Mouse (Mus musculus): Measurements from ENCODE around the gene Gpn3. TPM values are rescaled to one million over a fixed set of nuclear protein-coding genes. Genes with fewer than 3 reads are reported as not detected.

The Gpn3 gene
- polyA plus RNA-seq, 1 experiment from 2014 or later: 67.2 TPM

DNA sequence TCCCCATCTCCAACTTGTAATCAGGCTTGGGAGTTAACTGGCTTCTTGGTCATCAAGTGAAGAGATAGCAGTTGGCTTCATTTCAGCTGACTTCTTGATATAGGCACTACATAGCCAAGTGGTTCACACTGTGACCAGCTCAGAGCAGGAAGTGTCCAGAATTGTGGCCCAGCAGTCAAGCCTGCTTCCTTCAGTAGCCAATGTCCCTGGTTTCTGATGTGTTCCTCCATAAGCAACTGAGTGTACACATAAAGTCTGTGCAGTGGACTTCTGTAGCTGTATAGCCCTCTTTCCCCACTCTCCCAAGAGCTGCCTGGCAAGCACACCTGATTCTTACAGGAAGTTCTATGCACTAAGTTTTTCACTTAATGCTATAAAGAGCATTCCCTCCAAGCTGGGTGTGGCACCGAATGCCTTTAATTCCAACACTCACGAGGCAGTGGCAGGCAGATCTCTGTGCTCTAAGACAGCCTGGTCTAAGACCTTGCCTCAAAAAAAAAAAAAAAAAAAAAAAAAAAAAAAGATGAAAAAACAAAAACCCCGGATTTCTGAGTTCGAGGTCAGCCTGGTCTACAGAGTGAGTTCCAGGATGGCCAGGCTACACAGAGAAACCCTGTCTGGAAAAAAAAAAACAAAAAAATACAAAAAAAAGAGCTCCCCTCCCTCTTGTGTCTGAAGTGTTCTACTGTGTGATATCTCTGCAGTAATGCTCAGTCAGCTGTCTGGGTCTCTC lies 5.6 kb downstream of the Gpn3 start:
- peaks cover 19% of the 10 kb centered on the region for H3K36me3 ChIP-seq (ENCODE audit: control insufficient read depth, insufficient read depth, low read length)
- no peak overlapping the region for H3K4me3 ChIP-seq (ENCODE audit: low read depth, low read length)
- 87% methylated on average over 4 of the region's 4 CpGs for WGBS (ENCODE audit: insufficient replicate concordance)
- H3K27me3 ChIP-seq (ENCODE audit: control insufficient read depth, insufficient read depth, low read length): no peaks in the 10 kb centered on the region
- no peak for ATAC-seq (replicated peaks; ENCODE audit: insufficient number of reproducible peaks, low FRiP score, low TSS enrichment)
- no peak overlapping the region for H3K4me2 ChIP-seq
- H3K9me3 ChIP-seq (replicated peaks; ENCODE audit: control insufficient read depth, low read length): no peaks in the 10 kb centered on the region
- H3K4me1 ChIP-seq (ENCODE audit: control insufficient read depth, insufficient read depth, low read length): peaks cover 8% of the 10 kb centered on the region; the same call in 1 of the 2 replicates
- no peak overlapping the region for H3K27ac ChIP-seq (ENCODE audit: low read depth, low read length)
- H3K9ac ChIP-seq (ENCODE audit: low read depth, low read length): no peak overlapping the region

DNA sequence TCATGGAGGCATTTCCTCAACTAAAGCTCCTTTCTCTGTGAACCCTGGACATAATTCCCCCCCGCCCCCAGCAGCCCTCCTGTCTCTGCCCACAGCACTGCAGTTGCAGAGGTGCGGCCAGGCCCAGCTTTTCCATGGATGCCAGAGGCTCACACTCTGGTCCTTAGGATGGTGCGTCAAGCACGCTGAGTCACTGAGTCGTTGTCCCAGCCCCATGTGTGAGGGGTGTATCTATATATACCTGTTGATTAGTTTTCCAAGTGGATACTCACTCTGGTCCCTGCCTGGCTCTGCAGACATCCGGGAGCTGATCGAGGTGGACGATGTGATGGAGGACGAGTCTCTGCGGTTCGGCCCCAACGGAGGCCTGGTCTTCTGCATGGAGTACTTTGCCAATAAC lies 6.5 kb downstream of the Gpn3 start:
- H3K27me3 ChIP-seq (ENCODE audit: control insufficient read depth, insufficient read depth, low read length): no peaks in the 10 kb centered on the region
- peaks cover 21% of the 10 kb centered on the region for H3K36me3 ChIP-seq (ENCODE audit: control insufficient read depth, insufficient read depth, low read length)
- ATAC-seq (replicated peaks; ENCODE audit: insufficient number of reproducible peaks, low FRiP score, low TSS enrichment): no peak
- 93% methylated on average over 12 of the region's 12 CpGs for WGBS (ENCODE audit: insufficient replicate concordance)
- H3K27ac ChIP-seq (ENCODE audit: low read depth, low read length): no peak overlapping the region
- 0 out of 2 replicates have a peak, but pooled peaks cover 4% of the 10 kb centered on the region for H3K4me1 ChIP-seq (ENCODE audit: control insufficient read depth, insufficient read depth, low read length)
- no peak overlapping the region for H3K4me3 ChIP-seq (ENCODE audit: low read depth, low read length)
- H3K4me2 ChIP-seq: no peak overlapping the region
- no peak overlapping the region for H3K9ac ChIP-seq (ENCODE audit: low read depth, low read length)
- H3K9me3 ChIP-seq (replicated peaks; ENCODE audit: control insufficient read depth, low read length): no peaks in the 10 kb centered on the region

DNA sequence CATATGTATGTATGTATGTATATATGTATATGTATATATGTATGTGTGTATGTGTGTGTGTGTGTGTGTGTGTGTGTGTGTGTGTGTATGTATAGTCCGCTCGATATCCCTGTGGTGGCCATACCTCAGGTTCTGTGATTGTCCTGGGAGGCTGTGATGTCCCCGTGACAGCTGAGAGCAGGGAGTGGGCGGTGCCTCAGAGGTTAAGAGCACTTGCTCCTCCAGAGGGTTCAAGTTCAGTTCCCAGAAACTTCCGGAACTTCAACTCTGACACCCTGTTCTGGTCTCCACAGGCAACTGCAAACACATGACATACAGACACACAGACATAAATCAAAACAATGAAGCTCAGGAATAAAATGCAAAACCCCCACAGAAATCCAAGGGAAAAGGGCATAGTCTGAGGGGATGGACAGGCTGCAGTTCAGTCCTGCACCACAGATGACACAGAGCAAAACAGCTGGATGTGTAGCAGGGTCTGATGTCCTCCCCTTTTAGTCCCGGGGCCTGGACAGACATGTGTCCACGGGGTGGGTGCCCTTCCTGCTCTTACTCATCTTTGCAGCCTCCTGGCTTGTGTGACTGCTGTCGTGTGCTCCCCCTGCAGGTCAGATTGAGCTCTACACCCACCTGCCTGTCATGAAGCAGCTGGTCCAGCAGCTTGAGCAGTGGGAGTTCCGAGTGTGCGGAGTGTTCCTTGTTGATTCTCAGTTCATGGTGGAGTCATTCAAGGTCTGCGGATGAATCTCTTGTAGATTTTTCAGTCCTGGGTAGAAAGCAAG lies 7.9 kb downstream of the Gpn3 start:
- H3K27me3 ChIP-seq (ENCODE audit: control insufficient read depth, insufficient read depth, low read length): no peaks in the 10 kb centered on the region
- no peaks in the 10 kb centered on the region for H3K9me3 ChIP-seq (replicated peaks; ENCODE audit: control insufficient read depth, low read length)
- 59% methylated on average over 11 of the region's 11 CpGs for WGBS (ENCODE audit: insufficient replicate concordance)
- no peak overlapping the region for H3K4me2 ChIP-seq
- H3K4me3 ChIP-seq (ENCODE audit: low read depth, low read length): no peak overlapping the region
- peaks cover 21% of the 10 kb centered on the region for H3K36me3 ChIP-seq (ENCODE audit: control insufficient read depth, insufficient read depth, low read length)
- no peak for ATAC-seq (replicated peaks; ENCODE audit: insufficient number of reproducible peaks, low FRiP score, low TSS enrichment)
- no peak overlapping the region for H3K9ac ChIP-seq (ENCODE audit: low read depth, low read length)
- no peaks in the 10 kb centered on the region for H3K4me1 ChIP-seq (ENCODE audit: control insufficient read depth, insufficient read depth, low read length)
- H3K27ac ChIP-seq (ENCODE audit: low read depth, low read length): no peak overlapping the region

DNA sequence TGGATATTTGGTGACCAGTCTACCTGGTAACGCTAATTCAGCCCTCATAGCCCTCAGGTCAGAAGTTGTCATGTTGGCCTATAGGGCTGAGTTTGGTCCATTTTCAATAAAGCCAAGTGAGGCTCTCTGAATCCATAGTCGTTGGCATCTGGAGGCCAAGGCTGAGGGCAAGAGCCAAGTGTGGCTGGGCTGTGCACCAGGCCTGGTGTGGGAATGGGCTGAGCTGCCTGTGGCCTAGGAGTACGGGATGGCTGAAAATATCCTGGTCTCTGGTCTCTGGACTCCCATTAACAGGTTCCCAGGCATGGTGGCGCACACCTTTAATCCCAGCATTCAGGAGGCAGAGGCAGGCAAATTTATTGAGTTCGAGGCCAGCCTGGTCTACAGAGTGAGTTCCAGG lies 18.3 kb downstream of the Gpn3 start:
- Histone ChIP-seq H3K9ac (ENCODE audit: low read depth, low read length) (no peak overlapping the region), H3K27ac (ENCODE audit: low read depth, low read length) (no peak overlapping the region), H3K4me3 (ENCODE audit: low read depth, low read length) (no peak overlapping the region), H3K36me3 (ENCODE audit: control insufficient read depth, insufficient read depth, low read length) (0 out of 2 replicates have a peak, but pooled peaks cover 2% of the 10 kb centered on the region), H3K4me2 (no peak overlapping the region), H3K9me3 (replicated peaks; ENCODE audit: control insufficient read depth, low read length) (no peaks in the 10 kb centered on the region), H3K4me1 (ENCODE audit: control insufficient read depth, insufficient read depth, low read length) (peaks cover 8% of the 10 kb centered on the region), H3K27me3 (ENCODE audit: control insufficient read depth, insufficient read depth, low read length) (no peaks in the 10 kb centered on the region)
- 90% methylated on average over 5 of the region's 5 CpGs for WGBS (ENCODE audit: insufficient replicate concordance)
- no peak for ATAC-seq (replicated peaks; ENCODE audit: insufficient number of reproducible peaks, low FRiP score, low TSS enrichment)

DNA sequence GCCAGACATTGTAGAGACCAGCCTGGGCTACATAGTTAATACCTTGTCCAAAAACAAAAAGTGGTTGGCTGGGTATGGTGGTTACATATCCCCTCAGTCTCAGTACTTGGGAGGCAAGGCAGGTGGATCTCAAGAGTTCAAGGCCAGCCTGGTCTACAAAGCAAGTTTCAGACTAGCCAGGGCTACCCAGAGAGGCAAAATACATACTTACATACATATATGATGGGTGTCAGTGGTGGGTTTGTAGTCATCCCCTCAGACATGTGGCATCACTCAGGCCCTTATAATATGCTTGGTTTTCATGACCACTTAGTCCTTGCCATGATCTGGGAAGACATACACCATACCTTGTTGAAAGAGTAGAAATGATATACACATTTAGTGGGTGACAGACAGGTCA lies 19.0 kb downstream of the Gpn3 start:
- Histone ChIP-seq H3K4me3 (ENCODE audit: low read depth, low read length) (no peak overlapping the region), H3K36me3 (ENCODE audit: control insufficient read depth, insufficient read depth, low read length) (0 out of 2 replicates have a peak, but pooled peaks cover 2% of the 10 kb centered on the region), H3K4me2 (no peak overlapping the region), H3K4me1 (ENCODE audit: control insufficient read depth, insufficient read depth, low read length) (peaks cover 8% of the 10 kb centered on the region), H3K9ac (ENCODE audit: low read depth, low read length) (no peak overlapping the region), H3K9me3 (replicated peaks; ENCODE audit: control insufficient read depth, low read length) (no peaks in the 10 kb centered on the region), H3K27ac (ENCODE audit: low read depth, low read length) (no peak overlapping the region), H3K27me3 (ENCODE audit: control insufficient read depth, insufficient read depth, low read length) (no peaks in the 10 kb centered on the region)
- no peak for ATAC-seq (replicated peaks; ENCODE audit: insufficient number of reproducible peaks, low FRiP score, low TSS enrichment)

DNA sequence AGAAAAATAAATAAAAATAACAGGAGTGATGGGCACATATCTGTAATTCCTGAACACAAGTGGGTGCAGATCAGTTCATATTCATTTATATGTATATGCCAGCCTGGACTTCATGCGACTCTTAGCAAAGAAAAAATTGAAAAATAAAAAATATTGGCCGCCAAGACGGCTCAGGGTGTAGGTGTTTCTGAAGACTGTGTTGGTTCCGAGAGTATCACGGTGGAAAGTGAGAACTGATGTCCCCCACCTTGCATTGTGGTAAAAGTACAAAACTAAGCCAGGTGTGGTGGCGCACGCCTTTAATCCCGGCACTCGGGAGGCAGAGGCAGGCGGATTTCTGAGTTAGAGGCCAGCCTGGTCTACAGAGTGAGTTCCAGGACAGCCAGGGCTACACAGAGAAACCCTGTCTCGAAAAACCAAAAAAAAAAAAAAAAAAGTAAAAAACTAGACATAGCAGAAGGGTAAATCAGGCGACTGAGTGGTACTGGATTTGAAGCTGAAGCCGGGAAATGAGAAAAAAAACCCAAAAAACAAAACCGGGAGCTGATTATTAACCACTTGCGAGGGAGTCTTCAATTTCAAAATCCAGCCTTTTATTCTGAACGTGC lies 19.6 kb downstream of the Gpn3 start:
- Histone ChIP-seq H3K36me3 (ENCODE audit: control insufficient read depth, insufficient read depth, low read length) (0 out of 2 replicates have a peak, but pooled peaks cover 2% of the 10 kb centered on the region), H3K4me2 (peak overlapping the region; percentile 74), H3K4me3 (ENCODE audit: low read depth, low read length) (peak overlapping the region; percentile 70), H3K27me3 (ENCODE audit: control insufficient read depth, insufficient read depth, low read length) (no peaks in the 10 kb centered on the region), H3K27ac (ENCODE audit: low read depth, low read length) (no peak overlapping the region; the same call in 1 of the 2 replicates), H3K9me3 (replicated peaks; ENCODE audit: control insufficient read depth, low read length) (no peaks in the 10 kb centered on the region), H3K9ac (ENCODE audit: low read depth, low read length) (no peak overlapping the region; the same call in 1 of the 2 replicates), H3K4me1 (ENCODE audit: control insufficient read depth, insufficient read depth, low read length) (peaks cover 8% of the 10 kb centered on the region)
- no peak for ATAC-seq (replicated peaks; ENCODE audit: insufficient number of reproducible peaks, low FRiP score, low TSS enrichment)
- 52% methylated on average over 15 of the region's 16 CpGs for WGBS (ENCODE audit: insufficient replicate concordance)

DNA sequence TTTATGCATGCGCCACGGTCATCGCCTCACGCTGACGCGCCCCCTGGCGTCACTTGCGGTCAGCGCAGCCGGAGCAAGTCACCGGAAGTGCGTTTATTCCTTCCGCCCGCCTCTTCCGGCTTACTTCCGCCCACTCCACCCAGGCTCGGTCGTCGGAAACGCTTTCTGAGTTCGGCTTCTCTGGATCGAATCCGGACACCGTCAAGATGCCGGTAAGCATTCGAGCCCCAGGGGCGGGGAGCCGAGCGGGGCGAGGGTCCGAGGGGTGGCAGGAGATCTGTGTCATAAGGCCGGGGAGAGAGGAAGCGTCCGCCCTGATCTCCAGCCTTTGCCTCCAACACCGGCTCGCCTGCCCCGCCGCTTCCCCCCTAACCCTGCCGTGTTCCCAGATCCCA lies 20.1 kb downstream of the Gpn3 start, which contains the start of gene Arpc3:
TSS of gene Arpc3 (plus strand) at position 93 of the 395 bp plus-strand sequence.
- H3K4me2 ChIP-seq: peak within 1 kb of the TSS; percentile 74
- peak; percentile 84; the same call in 1 of the 2 replicates for ATAC-seq (replicated peaks; ENCODE audit: insufficient number of reproducible peaks, low FRiP score, low TSS enrichment)
- WGBS (ENCODE audit: insufficient replicate concordance): under 1% methylated on average over 39 of the region's 39 CpGs
- peaks cover 5% of the 10 kb centered on the region; the same call in 1 of the 2 replicates for H3K36me3 ChIP-seq (ENCODE audit: control insufficient read depth, insufficient read depth, low read length)
- peak within 1 kb of the TSS; percentile 87 for H3K9ac ChIP-seq (ENCODE audit: low read depth, low read length)
- no peaks in the 10 kb centered on the region for H3K27me3 ChIP-seq (ENCODE audit: control insufficient read depth, insufficient read depth, low read length)
- H3K4me3 ChIP-seq (ENCODE audit: low read depth, low read length): peak within 1 kb of the TSS; percentile 70
- no peaks in the 10 kb centered on the region for H3K9me3 ChIP-seq (replicated peaks; ENCODE audit: control insufficient read depth, low read length)
- peaks cover 8% of the 10 kb centered on the region for H3K4me1 ChIP-seq (ENCODE audit: control insufficient read depth, insufficient read depth, low read length)
- peak within 1 kb of the TSS; percentile 50; the same call in 1 of the 2 replicates for H3K27ac ChIP-seq (ENCODE audit: low read depth, low read length)

DNA sequence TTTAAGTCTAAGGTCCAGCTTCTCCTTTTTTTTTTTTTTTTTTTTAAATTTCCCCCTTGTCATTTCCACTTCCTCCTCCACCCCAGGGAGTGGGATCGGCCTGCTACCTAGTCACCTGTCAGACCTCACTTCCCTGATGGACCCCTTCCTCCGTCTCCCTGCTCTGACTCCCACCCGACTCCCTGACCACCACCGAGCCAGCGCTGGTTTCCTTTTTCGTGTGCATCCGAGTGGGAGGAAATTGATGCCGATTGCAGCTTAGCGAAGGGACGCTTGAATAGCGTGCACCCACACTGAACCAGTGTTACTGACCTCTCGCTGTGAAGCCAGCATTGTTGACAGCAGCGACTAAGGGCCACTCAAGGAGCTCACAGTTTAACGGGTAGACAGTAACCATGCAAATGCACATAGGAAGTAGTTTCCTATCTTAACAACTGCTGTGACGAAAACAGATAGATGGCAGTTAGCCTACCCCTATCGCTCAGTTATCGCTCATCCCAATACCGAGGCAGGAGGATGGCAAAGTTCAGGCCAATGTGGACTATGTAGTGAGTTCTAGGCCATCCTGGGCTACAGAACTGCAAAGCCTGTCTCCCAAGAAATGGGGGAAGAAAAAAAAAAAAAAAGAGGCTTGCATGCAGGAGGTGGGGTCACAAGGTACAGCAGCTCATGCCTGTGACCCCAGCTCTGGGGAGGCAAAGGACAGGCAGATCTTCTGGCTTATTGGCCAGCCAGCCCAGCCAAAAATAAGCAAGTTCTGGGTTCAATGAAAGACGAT lies 20.7 kb downstream of the Gpn3 start:
- Histone ChIP-seq H3K4me2 (peak overlapping the region; percentile 74), H3K9me3 (replicated peaks; ENCODE audit: control insufficient read depth, low read length) (no peaks in the 10 kb centered on the region), H3K9ac (ENCODE audit: low read depth, low read length) (peak overlapping the region; percentile 87), H3K4me1 (ENCODE audit: control insufficient read depth, insufficient read depth, low read length) (peaks cover 8% of the 10 kb centered on the region), H3K27me3 (ENCODE audit: control insufficient read depth, insufficient read depth, low read length) (no peaks in the 10 kb centered on the region), H3K27ac (ENCODE audit: low read depth, low read length) (peak overlapping the region; percentile 50; the same call in 1 of the 2 replicates), H3K4me3 (ENCODE audit: low read depth, low read length) (peak overlapping the region; percentile 70), H3K36me3 (ENCODE audit: control insufficient read depth, insufficient read depth, low read length) (peaks cover 7% of the 10 kb centered on the region; the same call in 1 of the 2 replicates)
- WGBS (ENCODE audit: insufficient replicate concordance): 13% methylated on average over 19 of the region's 19 CpGs
- 0 out of 2 replicates have a peak, but pooled peaks have one; percentile 14 for ATAC-seq (replicated peaks; ENCODE audit: insufficient number of reproducible peaks, low FRiP score, low TSS enrichment)

Measured in heart, embryonic 11.5 days (tissue).